Mouse (Mus musculus): ENCODE results near the gene Mbd6. TPM values are rescaled to one million over a fixed set of nuclear protein-coding genes. Genes with fewer than 3 reads are reported as not detected.
A peak's percentile ranks its signal among the peaks of the same experiment; 100 is the strongest.

Gene Mbd6
- polyA plus RNA-seq, 1 experiment from 2014 or later, result 16.1 TPM

DNA sequence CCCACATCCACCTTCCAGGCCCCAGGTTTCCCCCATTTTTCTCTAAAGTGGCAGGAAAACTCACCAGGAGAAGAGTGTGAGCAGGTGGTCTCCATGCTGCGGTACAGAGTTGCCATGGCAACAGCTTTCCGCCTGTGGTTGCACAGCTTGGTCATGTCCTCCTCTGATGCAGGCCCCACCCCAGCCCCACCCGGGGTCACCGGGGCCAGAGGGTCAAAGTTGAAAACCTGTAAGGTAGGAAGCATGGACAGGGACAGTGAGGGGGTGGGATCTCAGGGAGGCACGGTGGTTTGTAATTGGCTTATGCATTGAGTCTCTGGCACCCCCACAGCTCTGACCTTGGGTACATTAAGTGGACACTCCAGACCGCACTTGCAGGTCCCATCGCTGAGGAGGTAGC is 2.1 kb downstream of the Mbd6 start:
- 70% methylated on average over 7 of the region's 7 CpGs for WGBS
- H3K4me3 ChIP-seq (ENCODE audit: control insufficient read depth in 1 of 2, insufficient read depth in 1 of 2, low read depth in 1 of 2, low read length in 2 of 2), result peak overlapping the region in 1 of 2 experiments; percentile 83; a peak in 1 of 4 replicates

DNA sequence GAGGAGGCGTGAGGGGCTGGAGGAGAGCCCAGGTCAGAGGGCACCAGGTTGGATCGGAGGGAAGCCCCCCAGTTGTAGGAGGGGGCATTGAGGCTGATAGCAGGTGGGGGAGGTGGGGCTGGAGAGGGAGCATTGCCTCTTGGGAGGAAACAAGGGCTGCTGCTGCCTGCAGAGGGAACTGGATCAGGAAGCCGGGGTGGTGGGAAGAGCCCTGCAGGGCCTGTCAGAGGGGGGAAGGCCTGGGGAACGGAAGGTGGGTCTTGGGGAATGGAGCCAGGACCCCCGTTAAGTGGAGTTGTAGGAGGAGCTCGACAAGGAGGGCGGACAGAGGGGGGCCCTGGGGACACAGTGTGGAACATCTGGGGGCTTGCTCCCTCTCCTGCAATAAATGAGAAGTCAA is 2.6 kb downstream of the Mbd6 start:
- H3K4me1 ChIP-seq (ENCODE audit: control insufficient read depth in 2 of 2, insufficient read depth in 2 of 2, low read length in 2 of 2), result peaks cover 15 to 26% of the 10 kb centered on the region in 2 experiments; a peak in 3 of 4 replicates
- no peaks in the 10 kb centered on the region for H3K27me3 ChIP-seq (ENCODE audit: control insufficient read depth, insufficient read depth, low read length)
- H3K36me3 ChIP-seq (ENCODE audit: control insufficient read depth, insufficient read depth, low read length), result peaks cover 63% of the 10 kb centered on the region
- H3K27ac ChIP-seq (replicated peaks in 1 of 2; ENCODE audit: control insufficient read depth in 1 of 2, insufficient read depth in 1 of 2, low read depth in 2 of 2, low read length in 2 of 2), result no peak overlapping the region
- 0 out of 2 replicates have a peak overlapping the region, but pooled peaks have one; percentile 11 for H3K9ac ChIP-seq (ENCODE audit: low read length)
- H3K4me2 ChIP-seq (ENCODE audit: low read length), result no peak overlapping the region
- no peak overlapping the region for H3K4me3 ChIP-seq (ENCODE audit: control insufficient read depth in 1 of 2, insufficient read depth in 1 of 2, low read depth in 1 of 2, low read length in 2 of 2)
- no peak for ATAC-seq (ENCODE audit: insufficient number of reproducible peaks, insufficient read depth, low FRiP score, low read depth)
- WGBS, result 71% methylated on average over 7 of the region's 7 CpGs
- no peaks in the 10 kb centered on the region for H3K9me3 ChIP-seq (ENCODE audit: control insufficient read depth, low read length)

More for the DNA sequence above, 2.1 kb downstream of the Mbd6 start:
- Histone ChIP-seq H3K4me2 (ENCODE audit: low read length) (peak overlapping the region; percentile 98), H3K27me3 (ENCODE audit: control insufficient read depth, insufficient read depth, low read length) (no peaks in the 10 kb centered on the region), H3K4me1 (ENCODE audit: control insufficient read depth in 2 of 2, insufficient read depth in 2 of 2, low read length in 2 of 2) (peaks cover 15 to 30% of the 10 kb centered on the region in 2 experiments; a peak in 3 of 4 replicates), H3K9me3 (ENCODE audit: control insufficient read depth, low read length) (no peaks in the 10 kb centered on the region), H3K36me3 (ENCODE audit: control insufficient read depth, insufficient read depth, low read length) (peaks cover 58% of the 10 kb centered on the region), H3K9ac (ENCODE audit: low read length) (peak overlapping the region; percentile 80; the same call in 1 of the 2 replicates), H3K27ac (replicated peaks in 1 of 2; ENCODE audit: control insufficient read depth in 1 of 2, insufficient read depth in 1 of 2, low read depth in 2 of 2, low read length in 2 of 2) (no peak overlapping the region)
- no peak for ATAC-seq (ENCODE audit: insufficient number of reproducible peaks, insufficient read depth, low FRiP score, low read depth)

DNA sequence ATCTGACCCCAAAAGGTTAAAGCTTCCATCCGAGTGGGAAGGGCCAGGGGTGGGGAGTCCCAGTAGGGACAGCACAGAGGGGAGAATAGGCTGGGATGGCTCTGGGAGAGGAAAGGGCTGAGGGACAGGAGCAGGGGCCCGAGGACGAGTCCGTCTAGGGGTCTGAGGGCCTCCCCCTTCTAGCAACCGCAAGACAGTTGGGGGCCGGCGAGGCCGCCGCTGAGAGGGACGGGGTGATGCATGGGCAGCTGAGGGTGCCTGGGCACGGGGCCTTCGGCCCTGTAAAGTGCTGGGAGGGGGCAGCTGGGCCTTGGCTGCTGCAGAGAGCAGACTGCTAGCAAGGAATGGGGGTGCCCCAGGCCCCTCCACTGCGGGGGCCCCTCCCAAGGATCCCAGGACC is 3.2 kb downstream of the Mbd6 start:
- Histone ChIP-seq H3K36me3 (ENCODE audit: control insufficient read depth, insufficient read depth, low read length) (peaks cover 69% of the 10 kb centered on the region), H3K4me2 (ENCODE audit: low read length) (no peak overlapping the region)
- WGBS, result 84% methylated on average over 13 of the region's 13 CpGs

GRCm38 (mm10) chr10:127284724-127285500 is 3.9 kb downstream of the Mbd6 start:
- Histone ChIP-seq H3K4me3 (ENCODE audit: control insufficient read depth in 1 of 2, insufficient read depth in 1 of 2, low read depth in 1 of 2, low read length in 2 of 2) (no peak overlapping the region), H3K27ac (replicated peaks in 1 of 2; ENCODE audit: control insufficient read depth in 1 of 2, insufficient read depth in 1 of 2, low read depth in 2 of 2, low read length in 2 of 2) (no peak overlapping the region), H3K36me3 (ENCODE audit: control insufficient read depth, insufficient read depth, low read length) (peaks cover 76% of the 10 kb centered on the region), H3K9ac (ENCODE audit: low read length) (no peak overlapping the region), H3K4me2 (ENCODE audit: low read length) (no peak overlapping the region), H3K27me3 (ENCODE audit: control insufficient read depth, insufficient read depth, low read length) (no peaks in the 10 kb centered on the region), H3K4me1 (ENCODE audit: control insufficient read depth in 2 of 2, insufficient read depth in 2 of 2, low read length in 2 of 2) (peaks cover 15 to 25% of the 10 kb centered on the region in 2 experiments; a peak in 3 of 4 replicates), H3K9me3 (ENCODE audit: control insufficient read depth, low read length) (no peaks in the 10 kb centered on the region)
- ATAC-seq (ENCODE audit: insufficient number of reproducible peaks, insufficient read depth, low FRiP score, low read depth), result no peak
- 82% methylated on average over 11 of the region's 11 CpGs for WGBS

More for the DNA sequence above, 3.2 kb downstream of the Mbd6 start:
- Histone ChIP-seq H3K27me3 (ENCODE audit: control insufficient read depth, insufficient read depth, low read length) (no peaks in the 10 kb centered on the region), H3K27ac (replicated peaks in 1 of 2; ENCODE audit: control insufficient read depth in 1 of 2, insufficient read depth in 1 of 2, low read depth in 2 of 2, low read length in 2 of 2) (no peak overlapping the region), H3K9me3 (ENCODE audit: control insufficient read depth, low read length) (no peaks in the 10 kb centered on the region), H3K4me3 (ENCODE audit: control insufficient read depth in 1 of 2, insufficient read depth in 1 of 2, low read depth in 1 of 2, low read length in 2 of 2) (no peak overlapping the region), H3K9ac (ENCODE audit: low read length) (no peak overlapping the region), H3K4me1 (ENCODE audit: control insufficient read depth in 2 of 2, insufficient read depth in 2 of 2, low read length in 2 of 2) (peaks cover 15 to 26% of the 10 kb centered on the region in 2 experiments; a peak in 3 of 4 replicates)
- ATAC-seq (ENCODE audit: insufficient number of reproducible peaks, insufficient read depth, low FRiP score, low read depth), result no peak

GRCm38 (mm10) chr10:127284105-127284622 is 4.7 kb downstream of the Mbd6 start:
- no peak for ATAC-seq (ENCODE audit: insufficient number of reproducible peaks, insufficient read depth, low FRiP score, low read depth)
- H3K4me3 ChIP-seq (ENCODE audit: control insufficient read depth in 1 of 2, insufficient read depth in 1 of 2, low read depth in 1 of 2, low read length in 2 of 2), result no peak overlapping the region
- no peaks in the 10 kb centered on the region for H3K27me3 ChIP-seq (ENCODE audit: control insufficient read depth, insufficient read depth, low read length)
- H3K36me3 ChIP-seq (ENCODE audit: control insufficient read depth, insufficient read depth, low read length), result peaks cover 83% of the 10 kb centered on the region
- no peaks in the 10 kb centered on the region for H3K9me3 ChIP-seq (ENCODE audit: control insufficient read depth, low read length)
- 90% methylated on average over 7 of the region's 7 CpGs for WGBS
- peaks cover 9 to 21% of the 10 kb centered on the region in 2 experiments; a peak in 3 of 4 replicates for H3K4me1 ChIP-seq (ENCODE audit: control insufficient read depth in 2 of 2, insufficient read depth in 2 of 2, low read length in 2 of 2)
- no peak overlapping the region for H3K4me2 ChIP-seq (ENCODE audit: low read length)
- no peak overlapping the region for H3K9ac ChIP-seq (ENCODE audit: low read length)
- H3K27ac ChIP-seq (replicated peaks in 1 of 2; ENCODE audit: control insufficient read depth in 1 of 2, insufficient read depth in 1 of 2, low read depth in 2 of 2, low read length in 2 of 2), result no peak overlapping the region

DNA sequence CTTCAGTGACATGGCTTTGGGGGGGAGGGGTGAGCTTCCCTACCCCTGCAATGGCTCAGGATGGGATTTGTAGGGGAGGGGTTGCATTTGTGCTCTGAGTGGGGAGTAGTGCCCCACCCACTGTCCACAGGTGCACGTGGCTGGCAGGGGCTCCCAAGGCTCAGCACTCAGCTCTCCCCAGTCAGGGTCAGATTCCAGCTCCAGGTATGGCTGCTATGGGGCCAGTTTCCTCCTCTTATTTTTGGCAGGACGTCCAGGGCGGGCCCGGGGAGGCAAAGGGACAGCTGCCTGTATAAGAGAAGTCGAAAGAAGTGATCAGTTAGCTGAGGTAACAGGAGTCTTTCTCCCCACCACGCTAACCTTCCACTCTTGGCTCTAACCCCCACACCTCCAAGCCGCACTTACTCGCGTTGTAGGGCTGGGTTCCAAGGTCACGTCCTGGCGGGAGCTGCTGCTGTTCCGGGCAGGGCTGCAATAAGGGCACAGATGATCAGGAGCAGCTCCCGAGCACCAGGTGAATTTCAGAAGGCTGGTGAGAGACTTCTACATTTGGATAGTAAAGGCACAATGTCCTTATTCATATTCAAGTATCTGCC is 6.1 kb downstream of the Mbd6 start:
- no peak overlapping the region for H3K4me3 ChIP-seq (ENCODE audit: control insufficient read depth in 1 of 2, insufficient read depth in 1 of 2, low read depth in 1 of 2, low read length in 2 of 2)
- H3K9ac ChIP-seq (ENCODE audit: low read length), result no peak overlapping the region
- WGBS, result 67% methylated on average over 13 of the region's 13 CpGs
- H3K4me2 ChIP-seq (ENCODE audit: low read length), result no peak overlapping the region
- H3K27ac ChIP-seq (replicated peaks in 1 of 2; ENCODE audit: control insufficient read depth in 1 of 2, insufficient read depth in 1 of 2, low read depth in 2 of 2, low read length in 2 of 2), result 0 out of 4 replicates have a peak overlapping the region, but pooled peaks of 1 of the 2 experiments have one; percentile 1
- H3K36me3 ChIP-seq (ENCODE audit: control insufficient read depth, insufficient read depth, low read length), result peaks cover 96% of the 10 kb centered on the region
- ATAC-seq (ENCODE audit: insufficient number of reproducible peaks, insufficient read depth, low FRiP score, low read depth), result no peak
- peaks cover 6 to 18% of the 10 kb centered on the region in 2 experiments; a peak in 3 of 4 replicates for H3K4me1 ChIP-seq (ENCODE audit: control insufficient read depth in 2 of 2, insufficient read depth in 2 of 2, low read length in 2 of 2)
- no peaks in the 10 kb centered on the region for H3K9me3 ChIP-seq (ENCODE audit: control insufficient read depth, low read length)
- H3K27me3 ChIP-seq (ENCODE audit: control insufficient read depth, insufficient read depth, low read length), result no peaks in the 10 kb centered on the region

GRCm38 (mm10) chr10:127281316-127281715 is 7.5 kb downstream of the Mbd6 start:
- no peak overlapping the region for H3K9ac ChIP-seq (ENCODE audit: low read length)
- WGBS, result 83% methylated on average over 8 of the region's 8 CpGs
- ATAC-seq (ENCODE audit: insufficient number of reproducible peaks, insufficient read depth, low FRiP score, low read depth), result no peak

More at GRCm38 (mm10) chr10:127281316-127281715, 7.5 kb downstream of the Mbd6 start:
- H3K4me1 ChIP-seq (ENCODE audit: control insufficient read depth in 2 of 2, insufficient read depth in 2 of 2, low read length in 2 of 2), result peaks cover 0 to 4% of the 10 kb centered on the region in 2 experiments; a peak in 2 of 4 replicates
- H3K36me3 ChIP-seq (ENCODE audit: control insufficient read depth, insufficient read depth, low read length), result peaks cover 98% of the 10 kb centered on the region
- no peaks in the 10 kb centered on the region for H3K9me3 ChIP-seq (ENCODE audit: control insufficient read depth, low read length)
- no peak overlapping the region for H3K4me3 ChIP-seq (ENCODE audit: control insufficient read depth in 1 of 2, insufficient read depth in 1 of 2, low read depth in 1 of 2, low read length in 2 of 2)
- no peak overlapping the region for H3K4me2 ChIP-seq (ENCODE audit: low read length)
- H3K27ac ChIP-seq (replicated peaks in 1 of 2; ENCODE audit: control insufficient read depth in 1 of 2, insufficient read depth in 1 of 2, low read depth in 2 of 2, low read length in 2 of 2), result no peak overlapping the region
- no peaks in the 10 kb centered on the region for H3K27me3 ChIP-seq (ENCODE audit: control insufficient read depth, insufficient read depth, low read length)
